Mouse (Mus musculus) cerebellum, adult 2 months (tissue): ENCODE data around the gene Sowahc. TPM values are rescaled to one million over a fixed set of nuclear protein-coding genes. Genes with fewer than 3 reads are reported as not detected.

Source experiments
- DNase-seq, 2 experiments: peaks; one replicate each; pipeline ENCODE4 v3.0.0; 2021
- H3K27ac ChIP-seq: fragments of 200-500 bp; 2 replicates; pipeline ENCODE4 v1.5.1; 2012; ENCODE audit warnings: low read length, control low read depth, inconsistent platforms; ENCODE audit not compliant: insufficient read depth
- H3K27me3 ChIP-seq: fragments of 200-500 bp; 2 replicates; pipeline ENCODE4 v1.6.1; 2012; ENCODE audit warnings: inconsistent platforms, mild to moderate bottlenecking, low read length, moderate library complexity; ENCODE audit not compliant: control insufficient read depth, insufficient read depth
- H3K4me1 ChIP-seq: fragments of 200-500 bp; 2 replicates; pipeline ENCODE4 v1.6.1; 2011; ENCODE audit warnings: low read length; ENCODE audit not compliant: control insufficient read depth, insufficient read depth
- H3K4me3 ChIP-seq: fragments of 200-500 bp; replicated peaks from 2 replicates; pipeline ENCODE3; 2011; ENCODE audit warnings: mild to moderate bottlenecking, low read depth, low read length, control low read depth; ENCODE audit not compliant: insufficient read depth
- CTCF ChIP-seq: fragments of 200-500 bp; IDR thresholded peaks from 2 replicates; pipeline ENCODE4 v1.5.1; 2011; ENCODE audit warnings: low read depth, mild to moderate bottlenecking, control low read depth, low read length, moderate library complexity, borderline replicate concordance; ENCODE audit not compliant: insufficient read depth
- POLR2A ChIP-seq: fragments of 200-500 bp; IDR thresholded peaks from 2 replicates; pipeline ENCODE4 v1.6.1; 2011; ENCODE audit warnings: low read length, control low read depth, borderline replicate concordance; ENCODE audit not compliant: insufficient read depth
- WGBS: fragments of 180-500 bp; shearing (Covaris S2); methylation state at CpG from one replicate; pipeline ENCODE4 v1.1.7; 2018; 5-methylcytosine and 5-hydroxymethylcytosine counted together
- polyA plus RNA-seq: library from polyadenylated mRNA; depleted of rRNA; stranded (reverse); fragments of >200 nt; gene quantifications from 2 replicates; pipeline ENCODE4 v1.2.3, GENCODE M21; 2012

Sowahc gene
- polyA plus RNA-seq, 1 experiment, result 6.0 TPM

DNA sequence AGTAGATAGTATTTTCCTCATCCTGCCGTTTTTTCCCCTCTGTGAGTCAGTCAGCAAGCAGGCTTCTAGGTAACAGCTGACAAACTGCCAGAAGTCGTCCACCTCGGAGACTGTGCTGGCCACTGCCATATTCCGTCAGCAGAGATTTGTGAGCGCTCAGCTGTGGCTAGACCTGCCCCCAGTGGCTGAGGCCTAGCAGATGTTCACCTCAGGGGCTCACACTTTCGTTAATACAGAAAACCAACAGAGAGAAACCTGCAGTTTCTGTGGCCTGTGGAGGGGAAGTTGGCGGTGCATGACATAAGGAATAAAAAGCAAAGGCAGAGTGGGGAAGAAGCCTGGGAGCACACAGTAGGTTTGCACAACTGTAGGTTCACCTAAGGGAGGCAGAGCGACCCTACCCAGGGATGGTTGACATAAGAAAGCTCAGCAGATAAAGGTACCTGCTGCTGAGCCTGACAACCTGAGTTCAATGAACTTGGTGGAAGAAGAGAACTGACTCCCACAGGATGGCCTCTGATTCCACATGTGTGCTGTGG lies 31.9 kb downstream of the Sowahc start:
- WGBS, result 49% methylated on average over 8 of the region's 8 CpGs
- H3K4me3 ChIP-seq, result no peak overlapping the region
- no peak for DNase-seq
- H3K27ac ChIP-seq, result no peak overlapping the region
- H3K27me3 ChIP-seq, result no peaks in the 10 kb centered on the region
- H3K4me1 ChIP-seq, result no peaks in the 10 kb centered on the region
- TF ChIP-seq POLR2A, result no peak
- no peak for TF ChIP-seq CTCF

DNA sequence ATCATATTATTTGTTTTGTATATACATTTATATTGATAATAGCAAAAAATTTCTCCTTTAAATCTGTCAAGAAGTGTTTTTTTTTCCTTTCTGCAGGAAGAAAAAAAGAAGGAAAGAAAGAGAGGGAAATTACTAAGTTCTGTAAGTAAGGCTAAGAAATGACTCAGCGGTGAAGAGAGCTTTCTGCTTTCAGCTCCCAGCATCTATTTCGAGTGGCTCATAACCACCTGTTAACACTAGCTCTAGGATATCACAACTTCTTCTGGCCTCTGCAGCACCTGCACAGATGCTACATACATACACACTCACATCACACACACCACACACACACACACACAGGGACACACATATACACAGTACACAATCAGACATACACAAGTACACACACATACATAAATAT lies 34.8 kb downstream of the Sowahc start:
- TF ChIP-seq CTCF (no peak), POLR2A (no peak)
- no peak overlapping the region for H3K4me3 ChIP-seq
- WGBS, result 97% methylated on average over 2 of the region's 2 CpGs

DNA sequence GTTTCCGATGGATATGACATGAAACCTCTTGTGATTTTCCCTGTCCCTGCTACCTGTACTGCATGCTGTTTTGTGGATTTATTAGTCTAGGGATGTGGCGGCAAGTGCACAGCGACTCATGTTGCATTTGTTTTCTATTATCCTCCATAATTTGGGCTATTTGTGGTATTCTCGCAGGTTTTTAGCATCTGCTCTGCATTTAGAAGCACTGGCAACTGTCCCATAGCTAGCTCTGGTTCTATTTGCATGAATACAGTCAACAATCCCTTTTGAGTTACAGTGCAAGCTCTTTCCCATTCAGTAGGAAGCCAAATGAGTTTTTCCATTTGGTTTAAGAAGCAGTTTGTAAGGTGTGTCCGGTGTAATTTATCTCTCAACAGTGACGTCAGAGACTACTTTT lies 37.8 kb downstream of the Sowahc start:
- TF ChIP-seq POLR2A (no peak), CTCF (no peak)
- WGBS, result 77% methylated on average over 6 of the region's 6 CpGs
- Histone ChIP-seq H3K27me3 (no peaks in the 10 kb centered on the region), H3K27ac (no peak overlapping the region), H3K4me3 (no peak overlapping the region), H3K4me1 (no peaks in the 10 kb centered on the region)
- no peak for DNase-seq

More for the DNA sequence above, 34.8 kb downstream of the Sowahc start:
- H3K27ac ChIP-seq, result no peak overlapping the region
- H3K27me3 ChIP-seq, result no peaks in the 10 kb centered on the region
- no peak for DNase-seq
- no peaks in the 10 kb centered on the region for H3K4me1 ChIP-seq

DNA sequence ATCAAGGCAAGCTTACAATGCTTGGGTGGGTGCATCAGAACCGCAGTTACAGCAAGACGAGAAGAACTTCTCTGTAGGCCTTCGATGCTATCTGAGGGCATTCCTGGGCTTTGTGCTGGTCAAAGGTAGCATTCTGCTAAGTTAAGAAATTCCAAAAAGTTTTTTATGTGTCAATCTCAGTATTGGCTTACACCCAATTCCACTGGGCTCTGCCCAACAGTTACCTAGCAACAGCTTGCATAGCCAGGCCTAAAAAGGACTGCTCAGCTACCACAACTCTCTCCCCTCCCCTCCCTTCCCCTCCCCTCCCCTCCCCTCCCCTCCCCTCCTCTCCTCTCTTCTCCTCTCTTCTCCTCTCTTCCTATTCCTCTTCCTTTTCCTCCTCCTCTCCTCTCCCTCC lies 39.9 kb downstream of the Sowahc start:
- Histone ChIP-seq H3K27me3 (no peaks in the 10 kb centered on the region), H3K4me1 (no peaks in the 10 kb centered on the region), H3K4me3 (no peak overlapping the region), H3K27ac (no peak overlapping the region)
- DNase-seq, result no peak
- no peak for TF ChIP-seq CTCF
- TF ChIP-seq POLR2A, result no peak
- 55% methylated on average over 3 of the region's 3 CpGs for WGBS

DNA sequence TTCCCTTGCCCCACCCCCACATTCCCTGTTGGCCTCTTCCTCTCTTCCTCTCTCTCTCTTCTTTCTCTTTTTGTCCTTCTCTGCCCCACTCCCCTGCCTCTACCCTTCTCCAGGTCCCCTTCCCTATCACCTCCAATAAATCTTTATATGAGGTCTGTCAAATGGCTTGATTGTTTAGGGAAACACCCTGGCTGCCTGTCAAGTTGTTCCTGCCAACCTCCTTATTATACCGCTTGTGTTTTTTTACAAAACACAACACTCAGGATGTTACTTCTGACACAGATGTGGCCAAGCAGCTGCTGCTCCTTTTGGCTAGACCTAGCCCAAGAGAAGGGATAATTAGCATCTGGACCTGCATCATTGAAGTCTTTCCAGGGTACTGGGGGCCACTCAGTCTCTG lies 40.3 kb downstream of the Sowahc start:
- Histone ChIP-seq H3K4me3 (no peak overlapping the region), H3K27ac (no peak overlapping the region), H3K4me1 (no peaks in the 10 kb centered on the region), H3K27me3 (no peaks in the 10 kb centered on the region)
- TF ChIP-seq CTCF (no peak), POLR2A (no peak)
- DNase-seq, result no peak
- WGBS, result 61% methylated on average over 1 of the region's 1 CpGs

DNA sequence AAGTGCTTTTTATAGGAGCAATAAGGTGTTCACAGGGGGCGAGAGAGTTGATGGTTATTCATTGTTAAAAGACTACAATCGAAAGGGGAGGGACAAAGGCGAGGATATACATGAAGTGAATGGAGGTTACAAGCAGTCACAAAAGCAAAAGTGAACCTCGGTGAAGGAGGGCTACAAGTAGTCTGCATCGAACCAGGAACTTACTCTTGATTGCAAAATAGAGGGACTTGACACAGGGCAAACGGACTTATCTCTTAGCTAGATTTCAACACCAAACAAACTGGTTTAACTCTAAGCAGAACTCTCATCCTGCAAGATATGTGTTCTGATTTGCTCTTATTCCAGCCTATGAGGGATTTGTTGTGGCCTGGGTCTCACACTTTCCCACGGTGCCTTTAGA lies 41.2 kb downstream of the Sowahc start:
- H3K4me3 ChIP-seq, result no peak overlapping the region
- no peak for DNase-seq
- no peak overlapping the region for H3K27ac ChIP-seq
- H3K27me3 ChIP-seq, result no peaks in the 10 kb centered on the region
- no peaks in the 10 kb centered on the region for H3K4me1 ChIP-seq
- 70% methylated on average over 7 of the region's 7 CpGs for WGBS
- TF ChIP-seq POLR2A (no peak), CTCF (no peak)

DNA sequence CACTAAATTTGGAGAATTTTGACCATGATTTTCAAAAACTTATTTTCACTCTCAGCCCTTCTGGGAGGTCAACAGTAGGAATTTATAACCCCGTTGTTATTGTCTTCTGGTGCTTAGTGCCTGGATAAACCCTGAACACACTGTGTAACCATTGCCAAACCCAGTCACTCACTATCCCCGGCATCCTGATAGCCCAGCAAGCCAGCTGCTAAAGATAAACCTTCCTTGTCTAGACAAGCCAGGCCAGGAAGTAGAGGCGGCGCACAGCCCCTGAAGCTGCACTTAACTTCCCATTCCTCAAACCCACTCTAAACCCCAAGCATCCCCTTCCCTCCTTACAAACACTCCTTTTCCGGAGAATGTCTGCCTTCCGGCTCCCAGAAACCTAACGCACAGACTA lies 43.3 kb downstream of the Sowahc start:
- no peak for DNase-seq
- Histone ChIP-seq H3K4me1 (no peaks in the 10 kb centered on the region), H3K27ac (no peak overlapping the region), H3K4me3 (no peak overlapping the region), H3K27me3 (no peaks in the 10 kb centered on the region)
- TF ChIP-seq CTCF (no peak), POLR2A (no peak)
- WGBS, result 84% methylated on average over 7 of the region's 7 CpGs

DNA sequence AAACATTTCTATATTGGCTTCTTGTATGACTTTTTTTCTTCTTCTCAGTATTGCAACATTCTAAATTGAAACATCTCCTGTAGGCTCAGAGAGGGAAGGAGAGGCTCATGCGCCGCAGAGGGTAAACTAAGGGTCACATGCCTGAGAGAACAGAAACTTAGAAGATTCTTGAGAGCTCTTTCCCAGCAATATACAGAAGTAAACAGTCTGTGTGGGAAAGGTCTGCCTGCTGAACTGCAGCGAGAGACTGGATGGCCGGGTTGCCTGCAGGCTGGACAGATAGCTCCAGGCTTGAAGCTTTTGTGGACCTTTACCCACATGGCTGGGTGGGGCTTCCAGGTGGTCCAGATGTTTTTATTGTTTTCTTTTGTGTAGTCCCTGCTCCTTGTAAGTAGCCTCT lies 43.9 kb downstream of the Sowahc start:
- H3K27me3 ChIP-seq, result no peaks in the 10 kb centered on the region
- no peak for DNase-seq
- 78% methylated on average over 4 of the region's 4 CpGs for WGBS
- TF ChIP-seq POLR2A, result no peak
- no peak for TF ChIP-seq CTCF
- H3K27ac ChIP-seq, result no peak overlapping the region
- H3K4me3 ChIP-seq, result no peak overlapping the region
- no peaks in the 10 kb centered on the region for H3K4me1 ChIP-seq
